Mouse (Mus musculus) spleen, postnatal 4 days (tissue): ENCODE results near the gene Etfdh.

Source experiments
- DNase-seq, 2 experiments: peaks; one replicate each; pipeline ENCODE4 v3.0.0; 2022; ENCODE audit warnings: low spot score in 2 of 2

The Etfdh gene

DNA sequence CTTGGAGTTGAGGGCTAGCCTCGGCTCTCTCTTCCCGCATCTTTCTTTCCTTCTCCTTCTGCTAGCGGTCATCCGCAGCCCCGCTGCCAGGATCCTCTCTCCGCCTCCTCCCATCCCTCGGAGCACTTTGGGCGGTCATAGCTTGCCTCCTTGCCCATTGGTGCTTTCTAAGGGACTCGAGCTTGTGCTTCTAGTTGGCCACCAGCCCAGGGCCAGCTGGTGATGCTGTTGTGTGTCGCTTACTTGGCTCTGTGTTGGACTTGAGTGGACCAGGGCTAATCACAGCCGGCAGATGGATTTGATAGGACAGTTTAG lies at the start of gene Etfdh:
Etfdh (minus strand) TSS at position 85 of the 315 bp plus-strand sequence.
- DNase-seq = peak in 1 of 2 experiments; percentile 61

DNA sequence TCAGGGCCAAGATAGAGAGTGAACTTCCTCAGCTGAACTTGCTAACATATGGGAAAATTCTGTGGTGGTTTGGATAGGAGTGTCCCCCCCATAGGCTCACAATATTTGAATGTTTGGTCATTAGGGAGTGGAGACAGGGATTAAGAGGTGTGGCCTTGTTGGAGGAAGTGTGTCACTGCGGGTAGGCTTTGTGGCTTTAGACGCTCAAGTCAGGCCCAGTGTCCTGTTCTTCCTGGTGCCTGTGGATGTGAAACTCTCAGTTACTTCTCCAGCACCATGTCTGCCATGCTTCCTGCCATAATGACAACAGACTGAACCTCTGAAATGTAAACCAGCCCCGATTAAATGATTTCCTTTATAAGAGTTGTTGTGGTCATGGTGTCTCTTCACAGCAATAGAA lies 47.1 kb upstream of the Etfdh start:
- DNase-seq = no peak

DNA sequence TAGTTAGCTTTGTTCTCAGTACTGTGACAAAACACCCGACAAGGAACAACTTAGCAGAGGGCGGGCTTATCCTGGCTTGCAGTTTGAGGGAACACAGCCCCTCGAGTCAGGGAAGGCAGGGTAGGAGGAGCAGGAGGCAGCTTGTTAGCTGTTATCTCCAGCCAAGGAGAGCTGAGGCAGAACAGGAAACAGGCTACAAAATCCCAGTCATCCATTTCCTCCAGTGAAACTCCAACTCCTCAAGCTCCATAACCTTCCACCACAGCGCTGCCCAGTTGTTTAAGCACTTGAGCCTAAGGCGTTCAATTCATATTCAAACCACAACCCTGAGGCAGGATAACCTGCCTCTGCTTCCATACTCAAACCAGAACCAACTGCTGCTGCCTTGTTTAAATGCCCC lies 45.3 kb upstream of the Etfdh start:
- DNase-seq = no peak

DNA sequence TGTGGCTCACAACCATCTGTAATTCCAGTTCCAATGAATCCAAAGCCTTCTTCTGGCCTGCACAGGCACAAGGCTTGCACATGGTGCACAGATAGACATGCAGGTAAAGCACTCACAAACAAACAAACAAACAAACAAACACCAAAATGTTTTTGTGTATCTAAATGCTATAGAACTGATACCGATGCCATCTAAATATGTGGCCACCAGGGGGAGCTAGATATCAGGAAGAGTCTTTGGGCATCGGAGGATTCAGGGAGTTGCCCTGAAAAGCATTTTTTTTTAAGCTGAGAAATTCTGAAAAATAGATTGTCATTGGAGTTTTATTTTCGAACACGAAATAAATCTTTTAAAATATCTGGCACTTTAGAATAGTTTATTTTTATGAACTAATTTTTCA lies 43.8 kb upstream of the Etfdh start:
- DNase-seq = peak; percentile 43 to 79

DNA sequence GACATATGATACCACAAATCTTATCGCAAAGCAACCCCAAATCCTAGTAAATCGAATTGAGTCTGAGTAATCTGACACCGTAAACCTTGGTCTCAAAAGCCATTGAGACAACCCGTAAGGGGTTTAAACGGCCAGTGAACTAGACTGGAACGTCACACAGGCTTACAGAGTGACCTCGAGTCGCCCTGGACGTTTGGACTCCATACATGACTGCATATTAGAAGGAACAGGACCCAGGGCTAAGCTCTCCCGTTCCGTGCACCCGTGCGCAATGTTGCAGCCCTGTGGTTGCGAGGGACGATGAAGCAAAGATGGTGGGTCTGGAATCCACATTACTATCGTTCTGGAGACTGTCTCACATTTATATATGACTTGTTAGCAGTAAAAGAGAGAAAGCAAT lies 42.9 kb upstream of the Etfdh start:
- DNase-seq = no peak

DNA sequence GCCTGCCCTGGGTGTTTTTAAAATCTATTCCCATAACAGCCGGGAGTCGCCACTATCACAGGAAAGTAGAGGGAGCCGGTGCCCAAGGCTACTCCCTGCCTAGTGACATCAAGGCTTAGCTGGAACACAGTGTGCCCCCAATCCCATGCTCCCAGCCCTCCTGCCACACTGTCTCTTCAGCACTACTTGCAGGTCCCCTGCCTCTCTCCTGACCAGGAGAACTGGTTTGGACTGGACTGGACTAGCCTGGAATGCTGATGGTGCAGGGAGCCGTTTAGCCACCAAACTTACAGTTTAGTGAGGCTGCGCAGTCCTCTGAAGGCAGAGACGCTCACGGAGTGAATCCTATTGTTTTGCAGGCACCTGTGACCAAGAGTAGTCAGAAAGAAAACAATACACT lies 41.3 kb upstream of the Etfdh start:
- DNase-seq = no peak

DNA sequence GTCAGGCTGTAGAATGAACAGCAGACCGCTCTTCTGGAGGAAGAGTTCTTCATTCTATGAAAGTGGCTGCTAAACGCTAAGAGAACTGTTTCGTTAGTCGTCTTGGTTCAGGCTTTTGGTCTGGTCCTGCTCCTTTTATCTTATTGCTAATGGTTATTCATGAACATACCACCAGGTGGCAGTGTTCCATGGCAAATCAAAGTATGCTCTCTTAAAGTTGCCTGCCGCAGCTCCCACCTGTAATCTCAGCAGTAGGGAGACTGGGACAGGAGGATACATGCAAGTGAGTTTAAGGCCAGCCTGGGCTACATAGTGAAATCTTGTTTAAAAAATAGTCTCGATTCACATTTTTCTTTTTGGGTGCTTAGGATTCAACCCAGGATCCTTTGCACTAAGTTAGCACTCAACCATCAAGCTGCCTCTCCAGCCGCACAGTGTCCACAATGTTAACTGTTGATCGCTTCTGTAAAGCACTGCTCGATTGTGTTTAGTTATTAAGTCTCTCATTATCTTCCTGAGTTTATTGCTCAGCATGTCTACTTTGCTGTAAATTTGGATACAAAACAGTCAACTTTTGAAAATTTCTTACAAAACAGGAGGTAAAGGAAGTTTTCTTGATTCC lies 35.6 kb upstream of the Etfdh start:
- peak in 1 of 2 experiments; percentile 66 for DNase-seq

DNA sequence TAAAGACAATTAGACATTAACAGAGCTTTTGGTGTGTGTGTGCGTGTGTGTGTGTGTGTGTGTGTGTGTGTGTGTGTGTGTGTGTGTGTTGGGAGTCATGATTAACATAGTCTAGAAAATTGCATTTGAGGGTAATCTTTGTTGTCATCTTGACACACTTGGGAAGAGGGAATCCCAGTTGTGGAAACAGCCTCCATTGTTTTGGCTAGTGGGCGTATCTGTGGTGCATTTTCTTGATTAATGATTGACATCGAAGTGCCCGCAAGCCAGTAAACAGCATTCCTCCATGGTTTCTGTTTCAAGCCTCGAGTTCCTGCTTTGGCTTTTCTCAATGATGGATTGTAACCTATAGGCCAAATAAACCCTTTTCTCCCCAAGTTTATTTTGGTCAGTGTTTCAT lies 27.4 kb upstream of the Etfdh start:
- no peak for DNase-seq

DNA sequence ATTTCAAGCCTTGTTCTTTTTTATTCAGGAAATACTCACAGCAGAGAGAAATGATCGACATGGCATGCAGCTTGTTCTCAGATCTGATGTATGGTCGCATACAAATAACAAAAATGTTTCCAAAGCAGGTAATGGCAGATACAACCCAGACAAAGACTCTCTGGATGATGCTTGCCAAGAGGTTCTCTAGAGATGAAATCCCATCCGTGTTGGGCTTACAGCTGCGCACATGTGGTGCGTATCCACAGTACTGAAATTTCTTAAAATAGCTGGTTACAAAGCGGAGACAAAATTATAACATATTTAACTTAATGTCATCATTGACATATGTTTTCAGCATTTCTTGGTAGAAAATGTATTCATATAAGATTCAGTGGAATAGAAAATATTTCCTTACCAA lies 22.8 kb upstream of the Etfdh start:
- no peak for DNase-seq

DNA sequence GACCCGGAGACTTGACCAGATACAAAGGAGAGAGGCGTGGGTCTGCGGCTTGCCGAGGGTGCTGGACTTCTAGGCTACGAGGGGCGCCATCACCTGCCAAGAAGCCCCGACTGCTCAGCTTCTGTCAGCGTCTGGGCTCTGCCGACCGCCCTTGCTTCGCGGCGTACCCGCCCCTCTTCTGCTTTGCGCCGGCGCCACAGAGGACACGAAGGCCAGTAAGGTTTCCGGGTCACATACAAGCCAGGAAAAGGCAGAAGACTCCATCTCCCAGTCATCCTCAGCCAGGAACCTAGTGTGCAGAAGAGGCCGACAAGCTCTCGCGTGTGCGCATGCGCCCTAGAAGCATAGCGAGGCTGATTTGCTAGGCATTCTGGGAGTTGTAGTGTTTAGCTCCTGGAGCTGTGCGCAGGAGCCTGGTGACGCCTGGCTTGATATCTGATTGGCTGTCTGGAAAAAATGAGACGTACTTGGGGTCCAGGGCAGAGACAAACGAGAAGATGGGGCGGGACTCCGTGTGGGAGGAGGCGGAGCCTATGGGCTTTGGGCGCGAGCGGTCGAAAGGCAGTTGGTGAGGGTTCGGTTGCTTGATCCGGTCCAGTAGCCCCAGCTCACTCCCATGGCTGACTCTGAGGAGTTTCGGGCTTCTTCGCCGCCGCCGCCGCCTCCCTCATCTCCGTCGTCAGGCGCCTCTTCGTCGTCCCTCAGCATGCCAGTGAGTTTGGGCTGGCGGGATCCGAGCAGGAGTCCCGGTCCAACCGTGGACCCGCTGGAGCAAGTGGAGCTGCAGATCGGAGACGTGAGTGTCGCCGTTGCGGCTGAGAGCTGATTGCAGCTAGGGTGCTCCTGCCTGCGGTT lies 512 bp downstream of the Etfdh start, which contains the start of gene 4930579G24Rik:
4930579G24Rik (plus strand) TSS at position 519 of the 855 bp plus-strand sequence.
- peak; percentile 93 to 94 for DNase-seq

DNA sequence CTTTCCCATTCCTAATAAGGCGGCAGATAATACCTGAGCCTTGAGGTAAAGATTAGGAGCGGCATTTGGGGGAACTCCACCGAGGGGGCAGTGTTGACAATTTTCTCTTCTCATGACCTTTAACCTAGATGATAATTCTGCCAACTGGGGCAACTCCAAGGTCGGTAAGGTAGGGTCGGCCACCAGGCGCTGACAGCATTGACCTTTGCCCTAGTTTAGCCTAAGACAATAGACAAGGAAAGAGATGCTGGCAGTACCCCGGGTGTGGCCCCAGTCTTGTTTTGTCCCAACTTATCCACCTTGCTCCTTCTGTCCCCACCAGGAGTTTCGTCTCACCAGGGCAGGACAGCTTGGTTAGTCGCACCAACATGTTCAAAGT lies 1.1 kb downstream of the Etfdh start:
- DNase-seq = no peak

DNA sequence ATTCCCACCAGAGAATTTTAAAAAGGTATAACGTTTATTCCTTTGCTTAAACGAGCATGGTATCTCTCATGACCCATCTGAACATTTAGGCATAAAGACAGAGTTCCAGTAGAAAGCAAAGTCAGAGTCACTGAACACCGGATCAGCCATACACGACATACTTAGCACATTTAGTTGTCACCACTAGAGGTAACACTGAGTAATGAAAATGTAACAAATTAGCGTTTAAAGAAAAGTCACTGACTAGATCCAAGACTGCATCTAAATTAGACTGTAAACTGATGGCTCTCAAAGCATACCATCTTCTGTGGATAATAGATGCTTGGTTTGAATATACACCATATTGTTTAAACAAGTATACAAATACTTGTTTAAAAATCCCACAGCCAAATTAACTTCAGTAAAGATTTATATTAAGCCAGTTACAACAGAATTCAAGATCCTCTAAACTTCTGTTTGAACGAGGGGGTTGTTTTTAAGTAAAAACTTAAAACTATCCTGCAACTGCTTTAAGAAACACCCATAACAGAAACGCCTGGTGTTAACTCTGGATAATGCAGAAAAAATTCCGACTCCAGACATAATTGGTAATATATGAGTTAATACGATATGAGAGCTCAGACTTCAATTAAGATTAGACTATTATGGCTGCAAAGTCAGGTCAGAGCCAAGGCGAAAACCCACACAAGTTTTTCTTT lies 1.7 kb downstream of the Etfdh start:
- DNase-seq = no peak

DNA sequence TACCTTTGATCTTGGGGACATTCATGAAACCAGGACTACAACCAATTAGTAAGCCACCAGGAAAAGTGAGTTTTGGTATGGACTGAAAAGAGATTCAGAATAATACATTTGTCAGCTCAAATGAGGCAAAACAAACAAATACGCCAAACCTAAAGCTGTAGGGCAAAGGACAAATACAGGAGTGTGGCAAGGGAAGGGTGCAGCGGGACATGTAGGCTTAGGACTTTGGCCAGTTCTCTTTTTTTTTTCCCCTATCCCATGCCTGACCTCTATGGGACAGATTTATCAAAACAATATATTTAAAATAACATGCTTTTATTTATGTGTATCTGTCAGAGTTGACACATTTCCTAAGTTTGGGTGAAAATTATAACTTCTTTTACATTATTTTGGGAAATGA lies 19.4 kb downstream of the Etfdh start:
- no peak for DNase-seq

DNA sequence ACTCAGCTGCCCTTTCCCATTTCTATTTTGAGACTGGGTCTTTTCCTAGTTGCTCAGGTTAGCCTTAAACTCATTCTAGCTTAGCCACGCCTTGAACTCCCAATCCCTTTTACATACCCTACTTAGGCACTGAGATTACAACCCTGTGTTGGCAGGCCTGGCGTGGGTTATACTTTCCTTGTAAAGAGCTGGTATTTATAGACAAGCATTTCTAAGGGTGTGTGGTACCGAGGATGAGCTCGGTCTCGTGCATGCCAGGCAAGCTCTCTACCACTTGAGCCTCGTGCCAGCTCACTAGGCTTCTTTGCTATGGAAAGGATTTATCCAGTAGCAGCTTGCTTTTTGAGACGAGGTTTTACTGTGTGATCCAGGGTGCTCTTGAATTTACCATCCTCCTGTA lies 33.8 kb downstream of the Etfdh start:
- DNase-seq = no peak

DNA sequence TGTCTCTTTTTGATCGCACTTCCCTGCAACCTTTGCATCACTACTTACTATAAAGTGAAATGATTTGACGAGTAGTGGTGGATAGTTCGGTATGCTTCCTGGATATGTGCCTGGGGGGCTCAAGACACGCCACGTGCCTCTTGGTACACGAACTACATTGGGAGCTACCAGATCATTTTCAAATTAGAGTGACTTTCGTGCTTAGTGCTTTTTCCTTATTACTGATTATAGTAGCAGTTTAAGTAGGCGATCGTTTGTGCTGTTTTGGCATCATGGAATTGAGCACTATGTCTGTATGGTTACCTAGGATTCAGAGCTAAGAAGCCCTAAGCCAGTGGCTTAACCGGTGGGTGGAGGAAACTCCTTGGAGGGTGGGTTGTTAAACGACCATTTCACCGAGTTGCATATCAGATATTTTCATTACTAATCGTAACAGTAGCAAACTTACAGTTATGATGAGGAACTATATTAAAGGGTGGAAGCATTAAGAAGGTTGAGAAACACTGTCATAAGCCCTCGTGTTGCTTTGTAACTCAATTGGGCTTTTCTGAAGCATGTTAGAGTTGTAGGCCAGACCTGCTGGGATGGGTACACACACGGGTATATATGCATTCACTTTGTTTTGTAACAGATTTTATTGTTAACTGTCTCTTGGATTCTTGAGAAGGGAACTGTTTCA lies 37.4 kb downstream of the Etfdh start:
- no peak for DNase-seq

DNA sequence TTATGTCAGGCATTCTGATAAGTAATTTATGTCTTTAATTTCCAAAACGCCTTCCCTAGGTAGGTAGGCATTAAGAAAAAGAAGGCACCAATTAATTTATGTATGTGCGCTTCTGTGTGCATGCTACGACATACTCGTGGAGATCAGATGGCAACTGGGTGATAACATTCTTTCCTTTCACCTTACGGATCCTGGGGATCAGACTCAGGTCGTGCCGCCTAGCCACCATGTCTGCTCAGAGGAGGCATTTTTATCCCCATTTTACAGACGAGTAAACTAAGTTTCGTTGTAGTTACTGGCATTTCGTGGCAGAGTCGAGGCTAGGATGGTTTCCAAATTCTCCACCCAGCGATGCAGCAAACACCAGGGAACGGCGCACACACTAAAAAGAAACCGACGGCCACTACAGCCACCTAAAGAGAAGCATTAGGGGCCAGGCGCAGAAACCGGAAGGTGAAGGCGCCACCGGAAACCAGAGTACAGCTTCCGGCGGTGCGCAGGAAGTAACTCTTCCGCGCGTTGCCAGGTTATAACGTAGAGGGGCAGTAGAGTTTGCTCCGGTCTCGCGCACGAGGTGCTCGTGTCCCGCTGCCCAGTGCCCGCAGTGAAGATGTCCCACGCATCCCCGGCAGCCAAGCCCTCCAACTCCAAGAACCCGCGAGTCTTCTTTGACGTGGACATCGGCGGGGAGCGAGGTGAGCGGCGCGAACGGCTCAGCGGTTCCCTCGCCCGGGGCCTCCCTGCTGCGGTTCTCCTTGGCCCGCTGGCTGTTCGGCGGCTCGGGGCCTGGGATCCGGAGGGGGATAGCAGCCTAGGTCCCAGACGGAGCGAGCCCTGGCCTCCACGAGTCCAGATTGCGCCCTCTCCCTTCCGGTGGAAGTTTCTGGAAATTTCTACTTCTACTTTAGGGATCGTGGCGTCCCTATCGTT lies 38.2 kb downstream of the Etfdh start, which contains the start of gene Ppid:
Ppid (plus strand) TSS at position 480 of the 930 bp plus-strand sequence.
- peak; percentile 77 to 88 for DNase-seq

DNA sequence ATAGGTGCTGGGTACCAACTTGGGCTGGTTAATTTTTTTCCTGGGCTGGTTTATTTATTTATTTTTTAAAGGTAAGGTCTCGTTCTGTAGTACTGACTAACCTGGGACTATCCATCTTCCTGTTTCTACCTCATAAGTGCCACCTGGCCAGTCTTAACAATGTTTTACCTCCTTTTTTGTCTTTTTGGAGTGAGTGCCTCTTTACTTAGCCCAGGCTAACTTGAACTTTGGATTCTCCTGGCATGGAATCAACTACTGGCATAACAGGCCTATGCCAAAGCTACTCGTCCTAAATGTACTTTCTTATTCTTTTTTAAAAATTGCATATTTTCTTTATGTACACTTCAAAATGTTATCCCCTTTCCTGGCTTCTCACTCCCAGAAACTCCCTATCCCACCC lies 39.6 kb downstream of the Etfdh start:
- no peak for DNase-seq

DNA sequence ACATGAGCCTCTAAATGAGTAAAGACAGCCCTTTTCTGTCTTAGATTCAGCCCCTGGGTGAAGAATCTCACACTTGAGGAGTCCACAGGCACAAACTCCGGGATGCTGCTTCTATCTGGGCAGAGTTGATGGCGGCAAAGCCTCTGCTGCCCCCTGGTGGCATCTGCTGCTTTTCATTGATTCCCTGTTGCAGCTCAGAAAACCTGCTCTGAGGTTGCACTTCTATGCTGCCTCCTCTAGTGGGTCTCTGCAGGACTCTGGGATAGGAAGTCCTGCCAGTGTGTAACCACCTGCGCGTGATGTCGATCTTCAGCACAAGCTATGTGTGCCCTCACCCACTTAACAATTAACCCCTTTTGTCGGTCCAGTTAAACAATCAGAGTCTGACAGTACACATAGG lies 42.5 kb downstream of the Etfdh start:
- peak; percentile 88 to 95 for DNase-seq

DNA sequence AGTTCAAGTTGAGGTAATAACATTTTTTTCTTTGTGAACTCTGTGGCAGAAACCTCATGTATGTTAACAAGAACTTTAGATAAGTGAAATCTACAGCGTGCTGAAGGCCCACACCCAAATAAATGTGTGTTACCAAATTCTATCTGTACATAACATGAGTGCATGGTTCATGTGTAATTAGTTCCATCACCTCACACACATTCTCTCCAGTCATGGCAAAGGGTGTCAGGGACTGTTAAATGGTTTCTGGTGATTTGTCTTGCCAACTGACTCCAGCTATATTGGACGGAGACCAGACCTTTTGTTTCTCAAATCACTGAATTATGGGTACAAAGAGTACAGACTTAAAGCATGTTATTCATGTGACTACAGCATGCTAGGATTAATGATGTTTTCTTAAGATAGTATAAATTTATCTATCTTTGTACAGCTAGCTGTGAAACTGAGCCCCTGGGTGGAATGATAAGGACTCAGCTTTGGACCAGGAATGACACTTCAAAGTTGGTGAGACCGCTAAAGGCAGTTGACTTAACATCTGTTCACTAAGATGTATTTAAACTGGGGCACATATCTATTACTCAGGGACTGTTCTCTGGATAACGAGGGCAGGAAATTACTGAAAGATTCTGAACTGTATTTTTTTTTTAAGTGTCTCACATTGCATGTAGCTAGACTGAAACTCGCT lies 49.3 kb downstream of the Etfdh start:
- peak in 1 of 2 experiments; percentile 50 for DNase-seq

DNA sequence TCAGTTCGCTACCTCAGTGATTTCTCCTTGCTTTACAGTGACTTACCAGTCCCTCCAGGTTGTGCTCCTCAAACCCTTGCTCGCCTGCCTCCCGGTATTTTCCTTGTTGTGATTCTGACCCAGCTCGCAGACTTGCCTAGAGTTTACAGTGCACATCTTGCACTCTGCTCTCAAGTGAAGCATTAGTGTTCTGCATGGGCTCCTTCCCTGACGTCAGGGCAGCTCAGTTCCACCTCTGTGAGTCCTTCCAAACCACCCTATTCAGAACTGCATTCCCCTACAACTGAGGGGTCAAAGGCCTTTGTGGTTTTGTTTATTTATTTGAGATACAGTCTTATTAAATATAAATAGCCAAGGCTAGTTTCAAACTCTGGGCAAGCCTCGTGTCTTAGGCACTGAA lies 51.1 kb downstream of the Etfdh start:
- no peak for DNase-seq
